Mouse (Mus musculus) midbrain, postnatal 0 days (tissue): ENCODE results near the gene Dcaf8. TPM values are rescaled to one million over a fixed set of nuclear protein-coding genes. Genes with fewer than 3 reads are reported as not detected.
A peak's percentile ranks its signal among the peaks of the same experiment; 100 is the strongest.

Source experiments
- ATAC-seq: fragments of 200-750 bp; cut with Nextera tagmentation; 2 replicates; pipeline ENCODE4 v1.8.0; 2017; ENCODE audit warnings: moderate number of reproducible peaks, mild to moderate bottlenecking, moderate TSS enrichment, moderate library complexity; ENCODE audit not compliant: low FRiP score
- DNase-seq: peaks from one replicate; pipeline ENCODE4 v3.0.0-alpha.2; 2015; ENCODE audit warnings: low spot score
- H3K27ac ChIP-seq: fragments of 300-500 bp; sonication (generic); 2 replicates; pipeline ENCODE4 v1.5.1; 2014; ENCODE audit warnings: low read depth, mild to moderate bottlenecking, low read length, mixed read lengths
- H3K27me3 ChIP-seq: fragments of 300-500 bp; sonication (generic); 2 replicates; pipeline ENCODE4 v1.6.1; 2014; ENCODE audit warnings: low read length, control low read depth, mixed read lengths; ENCODE audit not compliant: insufficient read depth
- H3K36me3 ChIP-seq: fragments of 300-500 bp; sonication (generic); 2 replicates; pipeline ENCODE4 v1.6.1; 2014; ENCODE audit warnings: low read length, control low read depth, mixed read lengths; ENCODE audit not compliant: insufficient read depth
- H3K4me1 ChIP-seq: fragments of 300-500 bp; sonication (generic); 2 replicates; pipeline ENCODE4 v1.6.1; 2014; ENCODE audit warnings: mild to moderate bottlenecking, control low read depth, antibody characterized with exemption, low read length, mixed read lengths; ENCODE audit not compliant: insufficient read depth
- H3K4me2 ChIP-seq: fragments of 300-500 bp; sonication (generic); 2 replicates; pipeline ENCODE4 v1.6.1; 2014; ENCODE audit warnings: low read depth, mild to moderate bottlenecking, low read length, mixed read lengths; ENCODE audit not compliant: poor library complexity, severe bottlenecking
- H3K4me3 ChIP-seq: fragments of 300-500 bp; sonication (generic); 2 replicates; pipeline ENCODE4 v1.5.1; 2014; ENCODE audit warnings: low read depth, mild to moderate bottlenecking, low read length, moderate library complexity
- H3K9ac ChIP-seq: fragments of 300-500 bp; sonication (generic); replicated peaks from 2 replicates; pipeline ENCODE4 v1.6.1; 2014; ENCODE audit warnings: mild to moderate bottlenecking, low read length, moderate library complexity, mixed read lengths; ENCODE audit not compliant: poor library complexity, severe bottlenecking
- H3K9me3 ChIP-seq: fragments of 300-500 bp; sonication (generic); 2 replicates; pipeline ENCODE4 v1.6.1; 2016; ENCODE audit warnings: low read length, control low read depth
- CTCF ChIP-seq: IDR thresholded peaks from 2 replicates; pipeline ENCODE4 v1.5.1; 2016; ENCODE audit warnings: antibody characterized with exemption, mild to moderate bottlenecking
- WGBS: fragments of 180-500 bp; shearing (Covaris S2); extraction: QIAGEN DNeasy Blood & Tissue Kit; methylation state at CpG from one replicate; pipeline ENCODE4 v1.1.7; 2014; 5-methylcytosine and 5-hydroxymethylcytosine counted together
- polyA plus RNA-seq: library from polyadenylated mRNA; unstranded; fragments of >200 nt; fragmentation: Nextera tagmentation; extraction: Ambion mirVana; gene quantifications from 2 replicates; pipeline ENCODE4 v1.2.1, GENCODE M21; 2015
- total RNA-seq: library from RNA; depleted of rRNA; stranded (reverse); fragments of >200 nt; gene quantifications from 2 replicates; pipeline ENCODE4 v1.2.3, GENCODE M21; 2014

Gene Dcaf8
- total and polyA plus RNA-seq, 2 experiments from 2014 or later = 64.6 to 66.8 TPM

DNA sequence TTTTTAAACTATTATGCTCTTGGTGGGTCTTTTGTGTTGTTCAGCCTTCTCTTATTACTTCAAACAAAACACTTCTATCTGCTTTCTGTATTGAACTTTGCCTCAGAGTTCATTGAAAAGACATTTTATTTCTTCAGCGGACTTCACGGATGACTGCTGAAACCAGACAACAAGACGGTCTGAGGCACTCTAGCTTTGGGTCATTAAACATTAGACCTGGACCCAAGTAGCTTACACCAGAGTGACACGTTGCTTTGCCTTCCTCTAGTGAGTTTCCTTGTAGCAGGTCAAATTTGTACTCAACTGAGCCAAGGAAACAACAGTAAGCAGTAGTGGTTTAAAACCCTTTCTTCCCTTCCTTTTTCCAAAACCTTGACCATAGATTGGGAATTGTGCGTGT lies 20.0 kb downstream of the Dcaf8 start:
- no peak for TF ChIP-seq CTCF
- ATAC-seq (no peak), DNase-seq (no peak)
- Histone ChIP-seq H3K27ac (no peak overlapping the region), H3K36me3 (peaks cover 27% of the 10 kb centered on the region), H3K4me3 (no peak overlapping the region), H3K9me3 (no peaks in the 10 kb centered on the region), H3K27me3 (no peaks in the 10 kb centered on the region), H3K4me2 (no peak overlapping the region), H3K4me1 (no peaks in the 10 kb centered on the region), H3K9ac (no peak overlapping the region)
- WGBS = 81% methylated on average over 5 of the region's 5 CpGs

DNA sequence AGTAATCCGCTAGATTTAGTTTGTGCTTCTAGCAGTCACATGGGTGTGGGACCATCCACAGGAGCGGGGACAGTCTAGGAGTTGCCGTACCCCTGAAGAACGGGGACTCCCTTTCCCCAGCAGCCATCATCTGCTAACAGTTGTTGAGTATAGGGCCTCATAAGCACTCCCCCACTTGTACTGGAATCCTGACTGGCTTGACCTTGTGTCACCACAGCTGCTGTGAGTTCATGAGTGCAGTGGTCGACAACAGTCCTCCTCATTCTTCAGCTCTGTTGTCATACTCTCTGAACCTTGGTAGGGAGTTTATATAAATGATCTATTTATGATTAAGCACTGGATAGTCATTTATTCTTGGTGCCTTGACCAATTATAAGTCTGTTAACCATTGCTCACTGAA lies 21.9 kb downstream of the Dcaf8 start:
- peaks cover 45% of the 10 kb centered on the region for H3K36me3 ChIP-seq
- WGBS = 98% methylated on average over 5 of the region's 5 CpGs

DNA sequence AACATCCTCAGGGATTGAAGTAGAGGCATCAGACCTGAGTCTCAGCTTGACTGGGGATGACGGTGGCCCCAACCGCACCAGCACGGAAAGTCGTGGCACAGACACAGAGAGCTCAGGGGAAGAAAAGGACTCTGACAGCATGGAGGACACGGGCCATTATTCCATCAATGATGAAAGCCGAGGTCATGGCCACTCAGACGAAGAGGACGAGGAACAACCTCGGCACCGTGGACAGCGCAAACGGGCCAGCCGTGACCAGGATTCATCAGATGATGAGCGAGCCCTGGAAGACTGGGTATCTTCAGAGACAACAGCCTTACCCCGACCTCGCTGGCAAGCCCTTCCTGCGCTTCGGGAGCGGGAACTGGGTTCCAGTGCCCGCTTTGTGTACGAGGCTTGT lies 24.5 kb downstream of the Dcaf8 start:
- no peak for ATAC-seq
- Histone ChIP-seq H3K4me1 (no peaks in the 10 kb centered on the region), H3K4me2 (no peak overlapping the region), H3K36me3 (peaks cover 43% of the 10 kb centered on the region), H3K9me3 (no peaks in the 10 kb centered on the region), H3K4me3 (no peak overlapping the region), H3K27me3 (no peaks in the 10 kb centered on the region), H3K9ac (no peak overlapping the region), H3K27ac (no peak overlapping the region)
- whole genome bisulfite sequencing = 91% methylated on average over 21 of the region's 21 CpGs
- no peak for TF ChIP-seq CTCF
- DNase-seq = no peak

More for the DNA sequence above, 21.9 kb downstream of the Dcaf8 start:
- H3K4me2 ChIP-seq = no peak overlapping the region
- H3K9ac ChIP-seq = no peak overlapping the region
- no peak overlapping the region for H3K4me3 ChIP-seq
- no peaks in the 10 kb centered on the region for H3K9me3 ChIP-seq
- no peak overlapping the region for H3K27ac ChIP-seq
- H3K4me1 ChIP-seq = no peaks in the 10 kb centered on the region
- DNase-seq (no peak), ATAC-seq (no peak)
- no peak for TF ChIP-seq CTCF
- no peaks in the 10 kb centered on the region for H3K27me3 ChIP-seq

DNA sequence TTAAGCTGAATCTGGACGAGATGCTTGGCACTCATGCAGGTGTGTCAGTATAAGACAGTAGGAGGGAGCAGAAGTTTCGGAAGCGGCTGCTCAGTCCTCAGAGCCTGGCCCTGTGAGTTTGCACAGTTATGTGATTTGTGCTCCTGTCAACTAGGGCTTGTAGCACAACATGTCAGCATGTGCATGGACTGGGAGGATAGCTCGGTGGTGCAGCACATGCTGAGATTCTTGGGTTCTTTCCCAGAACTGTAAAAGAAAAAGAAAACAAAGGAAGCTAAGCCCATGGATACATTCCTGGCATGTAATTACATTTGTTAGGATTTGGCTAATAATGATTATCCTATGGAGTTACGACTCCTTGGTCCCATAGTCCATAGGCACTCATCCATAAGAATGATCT lies 25.3 kb downstream of the Dcaf8 start:
- peaks cover 43% of the 10 kb centered on the region for H3K36me3 ChIP-seq
- H3K4me2 ChIP-seq = no peak overlapping the region
- no peak for TF ChIP-seq CTCF
- H3K27ac ChIP-seq = no peak overlapping the region
- no peaks in the 10 kb centered on the region for H3K9me3 ChIP-seq
- ATAC-seq = no peak
- DNase-seq = peak; percentile 14
- H3K4me3 ChIP-seq = no peak overlapping the region
- H3K9ac ChIP-seq = no peak overlapping the region
- no peaks in the 10 kb centered on the region for H3K4me1 ChIP-seq
- 55% methylated on average over 5 of the region's 5 CpGs for WGBS
- no peaks in the 10 kb centered on the region for H3K27me3 ChIP-seq

DNA sequence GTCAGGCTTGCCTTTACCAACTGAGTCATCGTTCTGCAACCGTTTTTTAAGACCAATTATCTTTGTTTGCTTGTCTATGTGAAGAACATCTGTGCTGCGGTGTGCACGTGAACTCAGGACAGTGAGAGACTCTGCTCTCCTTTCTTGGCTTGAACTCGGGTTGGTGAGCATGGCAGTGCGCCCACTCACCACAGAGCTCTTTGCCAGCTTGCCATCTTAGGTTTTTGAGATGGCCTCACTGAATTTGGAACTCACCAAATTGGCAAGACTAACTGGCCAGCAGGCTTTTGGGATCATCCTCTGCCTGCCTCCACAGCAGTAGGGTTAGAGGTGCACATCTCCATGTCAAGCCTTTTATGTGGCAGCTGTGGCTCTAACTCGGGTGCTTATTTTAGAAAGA lies 29.9 kb downstream of the Dcaf8 start:
- no peak for TF ChIP-seq CTCF
- 78% methylated on average over 7 of the region's 7 CpGs for WGBS
- Histone ChIP-seq H3K9ac (no peak overlapping the region), H3K4me2 (no peak overlapping the region), H3K27me3 (no peaks in the 10 kb centered on the region), H3K9me3 (no peaks in the 10 kb centered on the region), H3K36me3 (peaks cover 42% of the 10 kb centered on the region), H3K27ac (no peak overlapping the region), H3K4me3 (no peak overlapping the region), H3K4me1 (no peaks in the 10 kb centered on the region)
- no peak for ATAC-seq
- DNase-seq = no peak

DNA sequence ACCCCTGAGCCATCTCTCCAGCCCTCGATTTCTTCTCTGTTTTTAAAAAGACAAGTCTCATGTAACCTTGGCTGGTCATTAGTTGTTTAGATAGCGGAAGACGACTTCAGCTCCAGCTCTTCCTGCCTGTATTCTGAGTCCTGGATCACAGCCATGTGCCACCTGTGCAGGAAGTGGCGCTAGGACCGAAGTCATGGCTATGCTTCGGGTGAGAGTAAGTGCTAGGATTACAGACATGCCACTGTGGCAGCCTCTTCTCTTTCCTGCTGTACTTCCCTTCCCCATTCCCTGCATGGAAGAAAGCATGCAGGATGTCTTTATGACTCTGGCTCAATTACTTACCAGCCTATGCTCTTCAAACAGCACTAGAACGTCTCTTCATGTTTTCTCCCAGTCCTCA lies 31.2 kb downstream of the Dcaf8 start:
- DNase-seq (no peak), ATAC-seq (no peak)
- Histone ChIP-seq H3K4me2 (no peak overlapping the region), H3K36me3 (peaks cover 29% of the 10 kb centered on the region), H3K4me3 (no peak overlapping the region), H3K27ac (no peak overlapping the region), H3K27me3 (no peaks in the 10 kb centered on the region), H3K9ac (no peak overlapping the region), H3K4me1 (no peaks in the 10 kb centered on the region), H3K9me3 (no peaks in the 10 kb centered on the region)
- no peak for TF ChIP-seq CTCF
- WGBS = 86% methylated on average over 7 of the region's 7 CpGs
